Mouse (Mus musculus) forebrain, embryonic 10.5 days (tissue): ENCODE data around the gene Wipf2. TPM values are rescaled to one million over a fixed set of nuclear protein-coding genes. Genes with fewer than 3 reads are reported as not detected.
A peak's percentile ranks its signal among the peaks of the same experiment; 100 is the strongest.

Experiments
- DNase-seq: peaks from one replicate; pipeline ENCODE4 v3.0.0-alpha.2; 2017; ENCODE audit warnings: low spot score; ENCODE audit errors: extremely low spot score
- H3K27ac ChIP-seq: fragments of 300-500 bp; sonication (generic); 2 replicates; pipeline ENCODE4 v1.5.1; 2016; ENCODE audit warnings: mild to moderate bottlenecking
- H3K27me3 ChIP-seq: fragments of 300-500 bp; sonication (generic); 2 replicates; pipeline ENCODE4 v1.6.1; 2016; ENCODE audit warnings: mild to moderate bottlenecking; ENCODE audit not compliant: poor library complexity, severe bottlenecking
- H3K36me3 ChIP-seq: fragments of 300-500 bp; sonication (generic); replicated peaks from 2 replicates; pipeline ENCODE4 v1.6.1; 2016; ENCODE audit warnings: mild to moderate bottlenecking, moderate library complexity
- H3K4me1 ChIP-seq: fragments of 300-500 bp; sonication (generic); 2 replicates; pipeline ENCODE4 v1.6.1; 2016
- H3K4me3 ChIP-seq: fragments of 300-500 bp; sonication (generic); 2 replicates; pipeline ENCODE4 v1.5.1; 2016; ENCODE audit warnings: mild to moderate bottlenecking, moderate library complexity
- H3K9me3 ChIP-seq: fragments of 300-500 bp; sonication (generic); 2 replicates; pipeline ENCODE4 v1.6.1; 2016; ENCODE audit warnings: mild to moderate bottlenecking, moderate library complexity
- WGBS: fragments of 180-500 bp; shearing (Covaris S2); methylation state at CpG from one replicate; pipeline ENCODE4 v1.1.7; 2016; 5-methylcytosine and 5-hydroxymethylcytosine counted together
- polyA plus RNA-seq: library from polyadenylated mRNA; unstranded; fragments of >200 nt; fragmentation: Nextera tagmentation; extraction: Ambion mirVana; gene quantifications from 2 replicates; pipeline ENCODE4 v1.2.1, GENCODE M21; 2016

Wipf2 gene
- polyA plus RNA-seq, 1 experiment from 2014 or later: 4.5 TPM

- DNase-seq: no peak
- WGBS: 85% methylated on average over 12 of the region's 12 CpGs
Observed at GRCm38 (mm10) chr11:98867293-98867692, 3.9 kb downstream of the Wipf2 start.

GRCm38 (mm10) chr11:98869906-98870305 lies 6.5 kb downstream of the Wipf2 start:
- Histone ChIP-seq H3K36me3 (peaks cover 85% of the 10 kb centered on the region), H3K27me3 (no peaks in the 10 kb centered on the region), H3K27ac (no peak overlapping the region), H3K4me1 (peaks cover 13% of the 10 kb centered on the region; the same call in 1 of the 2 replicates), H3K4me3 (no peak overlapping the region), H3K9me3 (no peaks in the 10 kb centered on the region)
- WGBS: 94% methylated on average over 8 of the region's 8 CpGs
- DNase-seq: no peak

More at GRCm38 (mm10) chr11:98867293-98867692, 3.9 kb downstream of the Wipf2 start:
- Histone ChIP-seq H3K9me3 (no peaks in the 10 kb centered on the region), H3K4me1 (peaks cover 34% of the 10 kb centered on the region), H3K36me3 (peaks cover 65% of the 10 kb centered on the region), H3K27me3 (no peaks in the 10 kb centered on the region), H3K27ac (no peak overlapping the region), H3K4me3 (no peak overlapping the region)

- Histone ChIP-seq H3K4me1 (peaks cover 13% of the 10 kb centered on the region; the same call in 1 of the 2 replicates), H3K4me3 (no peak overlapping the region), H3K27ac (no peak overlapping the region), H3K36me3 (peaks cover 94% of the 10 kb centered on the region), H3K27me3 (no peaks in the 10 kb centered on the region), H3K9me3 (no peaks in the 10 kb centered on the region)
- WGBS: 82% methylated on average over 5 of the region's 5 CpGs
- DNase-seq: no peak
Observed at GRCm38 (mm10) chr11:98870791-98871190, 7.4 kb downstream of the Wipf2 start.

- Histone ChIP-seq H3K4me1 (peaks cover 13% of the 10 kb centered on the region; the same call in 1 of the 2 replicates), H3K9me3 (no peaks in the 10 kb centered on the region), H3K36me3 (peaks cover 88% of the 10 kb centered on the region), H3K27ac (no peak overlapping the region), H3K27me3 (no peaks in the 10 kb centered on the region), H3K4me3 (no peak overlapping the region)
- WGBS: 72% methylated on average over 4 of the region's 4 CpGs
- no peak for DNase-seq
Observed at GRCm38 (mm10) chr11:98871416-98871815, 8.0 kb downstream of the Wipf2 start.

GRCm38 (mm10) chr11:98872040-98872439 lies 8.6 kb downstream of the Wipf2 start:
- no peak for DNase-seq
- Histone ChIP-seq H3K9me3 (no peaks in the 10 kb centered on the region), H3K4me1 (peaks cover 16% of the 10 kb centered on the region; the same call in 1 of the 2 replicates), H3K4me3 (no peak overlapping the region), H3K27me3 (no peaks in the 10 kb centered on the region), H3K36me3 (peaks cover 82% of the 10 kb centered on the region), H3K27ac (no peak overlapping the region)
- 80% methylated on average over 4 of the region's 4 CpGs for WGBS

GRCm38 (mm10) chr11:98873900-98874299 lies 10.5 kb downstream of the Wipf2 start:
- no peaks in the 10 kb centered on the region for H3K27me3 ChIP-seq
- no peak overlapping the region for H3K27ac ChIP-seq
- peaks cover 24% of the 10 kb centered on the region; the same call in 1 of the 2 replicates for H3K4me1 ChIP-seq
- H3K36me3 ChIP-seq: peaks cover 71% of the 10 kb centered on the region
- no peak for DNase-seq
- H3K4me3 ChIP-seq: no peak overlapping the region
- H3K9me3 ChIP-seq: no peaks in the 10 kb centered on the region
- WGBS: 95% methylated on average over 9 of the region's 9 CpGs

- 76% methylated on average over 9 of the region's 9 CpGs for WGBS
- no peaks in the 10 kb centered on the region for H3K27me3 ChIP-seq
- peaks cover 15% of the 10 kb centered on the region; the same call in 1 of the 2 replicates for H3K4me1 ChIP-seq
- no peak overlapping the region for H3K27ac ChIP-seq
- H3K4me3 ChIP-seq: no peak overlapping the region
- H3K36me3 ChIP-seq: peaks cover 58% of the 10 kb centered on the region
- H3K9me3 ChIP-seq: no peaks in the 10 kb centered on the region
- no peak for DNase-seq
Observed at GRCm38 (mm10) chr11:98877001-98877400, 13.6 kb downstream of the Wipf2 start.

- DNase-seq: no peak
- Histone ChIP-seq H3K27me3 (no peaks in the 10 kb centered on the region), H3K4me3 (no peak overlapping the region), H3K9me3 (no peaks in the 10 kb centered on the region), H3K4me1 (peaks cover 18% of the 10 kb centered on the region), H3K36me3 (peaks cover 85% of the 10 kb centered on the region), H3K27ac (no peak overlapping the region)
- WGBS: 96% methylated on average over 3 of the region's 3 CpGs
Observed at GRCm38 (mm10) chr11:98887703-98888102, 24.3 kb downstream of the Wipf2 start.

- H3K9me3 ChIP-seq: peaks cover 4% of the 10 kb centered on the region; the same call in 1 of the 2 replicates
- no peak overlapping the region for H3K4me3 ChIP-seq
- H3K4me1 ChIP-seq: peaks cover 18% of the 10 kb centered on the region
- no peaks in the 10 kb centered on the region for H3K27me3 ChIP-seq
- no peak for DNase-seq
- H3K27ac ChIP-seq: no peak overlapping the region
- 96% methylated on average over 4 of the region's 4 CpGs for WGBS
- peaks cover 96% of the 10 kb centered on the region for H3K36me3 ChIP-seq
Observed at GRCm38 (mm10) chr11:98889077-98889476, 25.6 kb downstream of the Wipf2 start.

GRCm38 (mm10) chr11:98889977-98890376 lies 26.5 kb downstream of the Wipf2 start:
- peaks cover 18% of the 10 kb centered on the region for H3K4me1 ChIP-seq
- H3K27me3 ChIP-seq: no peaks in the 10 kb centered on the region
- DNase-seq: no peak
- no peak overlapping the region for H3K4me3 ChIP-seq
- 93% methylated on average over 5 of the region's 5 CpGs for WGBS
- H3K36me3 ChIP-seq: peaks cover 99% of the 10 kb centered on the region
- H3K9me3 ChIP-seq: peaks cover 4% of the 10 kb centered on the region; the same call in 1 of the 2 replicates
- H3K27ac ChIP-seq: no peak overlapping the region

GRCm38 (mm10) chr11:98892426-98892825 lies 29.0 kb downstream of the Wipf2 start:
- H3K36me3 ChIP-seq: peaks cover 99% of the 10 kb centered on the region
- 40% methylated on average over 5 of the region's 5 CpGs for WGBS

GRCm38 (mm10) chr11:98900529-98901125 lies 37.2 kb downstream of the Wipf2 start:
- Histone ChIP-seq H3K36me3 (peaks cover 73% of the 10 kb centered on the region), H3K4me1 (peaks cover 30% of the 10 kb centered on the region), H3K27ac (no peak overlapping the region), H3K9me3 (no peaks in the 10 kb centered on the region), H3K4me3 (no peak overlapping the region), H3K27me3 (no peaks in the 10 kb centered on the region)
- DNase-seq: no peak
- 90% methylated on average over 12 of the region's 12 CpGs for WGBS

More at GRCm38 (mm10) chr11:98892426-98892825, 29.0 kb downstream of the Wipf2 start:
- no peak for DNase-seq
- Histone ChIP-seq H3K27ac (peak overlapping the region; percentile 48; the same call in 1 of the 2 replicates), H3K9me3 (peaks cover 4% of the 10 kb centered on the region; the same call in 1 of the 2 replicates), H3K4me1 (peaks cover 18% of the 10 kb centered on the region), H3K4me3 (no peak overlapping the region), H3K27me3 (no peaks in the 10 kb centered on the region)

- peaks cover 37% of the 10 kb centered on the region for H3K4me1 ChIP-seq
- 5% methylated on average over 10 of the region's 10 CpGs for WGBS
- peak overlapping the region; percentile 38 for H3K4me3 ChIP-seq
- no peaks in the 10 kb centered on the region for H3K27me3 ChIP-seq
- peak overlapping the region; percentile 88 for H3K27ac ChIP-seq
- DNase-seq: peak; percentile 66
- no peaks in the 10 kb centered on the region for H3K9me3 ChIP-seq
- peaks cover 56% of the 10 kb centered on the region for H3K36me3 ChIP-seq
Observed at GRCm38 (mm10) chr11:98902621-98903245, 39.3 kb downstream of the Wipf2 start.
